Mouse (Mus musculus): ENCODE data around the gene Ntf5. TPM values are rescaled to one million over a fixed set of nuclear protein-coding genes. Genes with fewer than 3 reads are reported as not detected.

Gene Ntf5
- total and polyA plus RNA-seq, 2 experiments from 2014 or later, result not detected

DNA sequence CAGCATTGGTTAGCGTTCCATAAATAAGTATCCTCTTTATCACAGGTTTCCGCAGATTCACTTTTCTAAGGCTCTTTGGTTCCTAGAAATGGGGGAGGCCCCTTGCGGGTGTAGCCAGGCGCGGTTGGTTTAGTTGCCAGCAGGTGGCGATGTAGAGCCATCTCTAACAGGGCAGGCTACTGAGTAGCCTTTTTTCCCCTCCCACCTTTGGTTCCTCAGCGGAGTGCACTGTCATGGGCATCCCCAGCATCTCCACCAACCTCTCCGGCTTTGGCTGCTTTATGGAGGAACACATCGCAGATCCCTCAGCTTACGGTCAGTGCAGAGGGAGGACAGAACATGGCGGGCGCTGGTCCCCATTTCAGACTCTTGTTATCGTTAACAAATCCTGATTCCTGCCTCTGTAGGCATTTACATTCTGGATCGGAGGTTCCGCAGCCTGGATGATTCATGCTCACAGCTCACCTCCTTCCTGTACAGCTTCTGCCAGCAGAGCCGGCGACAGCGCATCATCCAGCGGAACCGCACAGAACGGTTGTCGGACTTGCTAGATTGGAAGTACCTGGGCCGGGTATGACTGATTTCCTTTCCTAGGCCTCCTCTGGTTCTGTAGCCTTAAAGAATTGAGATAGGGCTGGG, 38.0 kb downstream of the Ntf5 start:
- WGBS, result 49% methylated on average over 23 of the region's 23 CpGs
- Histone ChIP-seq H3K27ac (ENCODE audit: low read depth, low read length) (no peak overlapping the region; the same call in 1 of the 2 replicates), H3K27me3 (ENCODE audit: insufficient read depth, low read length) (no peaks in the 10 kb centered on the region), H3K4me2 (ENCODE audit: low read depth, low read length, poor library complexity, severe bottlenecking) (no peak overlapping the region), H3K36me3 (ENCODE audit: insufficient read depth, low read length) (peaks cover 31% of the 10 kb centered on the region), H3K4me1 (ENCODE audit: insufficient read depth, low read length) (no peaks in the 10 kb centered on the region; the same call in 1 of the 2 replicates), H3K9ac (replicated peaks; ENCODE audit: low read length, poor library complexity, severe bottlenecking) (no peak overlapping the region), H3K4me3 (ENCODE audit: low read depth, low read length) (no peak overlapping the region), H3K9me3 (ENCODE audit: low read length) (no peaks in the 10 kb centered on the region)
- peak; percentile 84 for TF ChIP-seq CTCF (IDR thresholded peaks at IDR 0.05)
- peak; percentile 85 for DNase-seq (ENCODE audit: low spot score)
- peak; percentile 45; the same call in 1 of the 2 replicates for ATAC-seq (ENCODE audit: low FRiP score)

DNA sequence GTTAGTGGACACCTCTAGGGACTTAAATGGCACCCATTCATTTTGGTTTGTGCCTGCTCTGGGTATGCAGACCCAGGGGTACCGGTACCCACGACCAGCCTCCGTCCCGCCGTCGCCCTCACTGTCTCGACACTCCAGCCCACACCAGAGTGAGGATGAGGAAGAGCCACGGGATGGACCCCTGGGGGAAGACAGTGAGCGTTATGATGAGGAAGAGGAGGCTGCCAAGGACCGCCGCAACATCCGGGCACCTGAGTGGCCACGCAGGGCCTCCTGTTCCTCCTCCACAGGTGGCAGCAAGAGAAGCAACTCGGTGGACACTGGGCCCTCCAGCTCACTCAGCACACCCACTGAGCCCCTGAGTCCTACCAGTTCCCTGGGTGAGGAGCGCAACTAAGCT, 41.5 kb downstream of the Ntf5 start:
- no peak overlapping the region for H3K27ac ChIP-seq (ENCODE audit: low read depth, low read length)
- TF ChIP-seq CTCF (IDR thresholded peaks at IDR 0.05), result no peak
- no peak overlapping the region for H3K4me2 ChIP-seq (ENCODE audit: low read depth, low read length, poor library complexity, severe bottlenecking)
- ATAC-seq (ENCODE audit: low FRiP score) (no peak), DNase-seq (ENCODE audit: low spot score) (no peak)
- no peaks in the 10 kb centered on the region for H3K27me3 ChIP-seq (ENCODE audit: insufficient read depth, low read length)
- peaks cover 27% of the 10 kb centered on the region for H3K36me3 ChIP-seq (ENCODE audit: insufficient read depth, low read length)
- H3K4me3 ChIP-seq (ENCODE audit: low read depth, low read length), result no peak overlapping the region
- H3K4me1 ChIP-seq (ENCODE audit: insufficient read depth, low read length), result peaks cover 10% of the 10 kb centered on the region
- WGBS, result 88% methylated on average over 15 of the region's 15 CpGs
- H3K9ac ChIP-seq (replicated peaks; ENCODE audit: low read length, poor library complexity, severe bottlenecking), result no peak overlapping the region
- no peaks in the 10 kb centered on the region for H3K9me3 ChIP-seq (ENCODE audit: low read length)

DNA sequence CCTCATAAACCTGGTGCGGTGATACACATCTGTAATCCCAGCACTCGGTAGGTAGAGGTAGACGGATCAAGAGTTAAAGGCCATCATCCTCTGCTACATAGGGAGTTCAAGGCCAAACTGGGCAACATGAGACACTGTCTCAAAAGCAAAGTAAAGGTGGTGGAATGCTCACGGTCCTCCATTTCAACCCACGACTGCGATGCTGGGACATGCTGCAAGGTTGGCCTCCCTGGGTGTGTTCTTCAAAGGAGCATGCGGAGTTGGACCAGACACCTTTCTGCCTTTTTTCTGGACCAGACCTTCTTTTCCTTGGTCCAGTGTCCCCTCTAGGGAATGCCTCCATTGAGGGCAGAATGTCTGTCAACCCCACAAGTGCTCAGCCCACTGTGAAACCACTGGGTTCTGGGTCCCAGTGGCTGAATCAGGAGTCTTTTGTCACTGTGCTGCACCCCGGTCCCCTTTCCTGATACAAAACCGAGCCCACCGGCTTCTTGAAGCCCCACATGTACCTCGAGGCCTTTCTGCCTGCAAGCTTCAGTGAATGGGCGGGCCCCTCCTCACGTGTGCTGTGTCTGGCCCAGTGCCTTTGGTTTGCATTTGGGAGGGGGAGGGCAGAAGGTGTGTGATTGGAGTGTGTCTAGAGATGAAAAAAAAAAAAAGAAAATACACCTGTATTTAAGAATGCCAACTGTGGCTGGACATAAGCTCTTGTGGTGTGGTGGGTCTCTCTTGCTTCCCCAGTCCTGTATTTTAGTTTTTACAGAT, 42.6 kb downstream of the Ntf5 start:
- no peak overlapping the region for H3K27ac ChIP-seq (ENCODE audit: low read depth, low read length)
- no peak overlapping the region; the same call in 1 of the 2 replicates for H3K4me2 ChIP-seq (ENCODE audit: low read depth, low read length, poor library complexity, severe bottlenecking)
- WGBS, result 83% methylated on average over 13 of the region's 13 CpGs
- DNase-seq (ENCODE audit: low spot score), result no peak
- H3K36me3 ChIP-seq (ENCODE audit: insufficient read depth, low read length), result peaks cover 27% of the 10 kb centered on the region
- H3K4me3 ChIP-seq (ENCODE audit: low read depth, low read length), result no peak overlapping the region
- no peak for TF ChIP-seq CTCF (IDR thresholded peaks at IDR 0.05)
- H3K4me1 ChIP-seq (ENCODE audit: insufficient read depth, low read length), result peaks cover 10% of the 10 kb centered on the region
- no peaks in the 10 kb centered on the region for H3K27me3 ChIP-seq (ENCODE audit: insufficient read depth, low read length)
- H3K9ac ChIP-seq (replicated peaks; ENCODE audit: low read length, poor library complexity, severe bottlenecking), result no peak overlapping the region
- ATAC-seq (ENCODE audit: low FRiP score), result no peak
- no peaks in the 10 kb centered on the region for H3K9me3 ChIP-seq (ENCODE audit: low read length)

DNA sequence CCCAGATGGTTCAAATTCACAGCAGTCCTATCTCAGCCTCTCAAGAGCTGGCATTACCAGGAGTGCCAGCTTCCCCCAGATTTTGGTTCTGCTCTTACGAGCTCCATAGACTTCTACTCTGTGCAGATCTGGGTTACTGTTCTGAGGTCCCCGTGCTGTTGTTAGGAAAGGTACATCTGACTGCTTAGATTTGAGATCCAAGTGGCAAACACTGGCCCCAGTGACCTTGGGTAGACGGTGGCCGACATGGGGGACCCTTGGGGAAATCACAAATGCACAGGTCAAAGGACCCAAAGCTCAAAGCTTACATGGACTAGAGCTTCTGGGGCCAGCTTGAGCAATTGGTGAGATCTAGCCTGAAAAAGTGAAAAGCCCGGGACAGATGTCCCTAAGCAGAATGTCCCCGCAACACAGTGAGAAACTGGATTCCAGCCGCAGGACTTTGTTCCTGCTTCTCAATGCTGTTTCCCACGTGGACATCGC, 43.3 kb downstream of the Ntf5 start:
- ATAC-seq (ENCODE audit: low FRiP score) (no peak), DNase-seq (ENCODE audit: low spot score) (no peak)
- Histone ChIP-seq H3K4me1 (ENCODE audit: insufficient read depth, low read length) (peaks cover 10% of the 10 kb centered on the region), H3K9me3 (ENCODE audit: low read length) (no peaks in the 10 kb centered on the region), H3K4me2 (ENCODE audit: low read depth, low read length, poor library complexity, severe bottlenecking) (peak overlapping the region; percentile 74; the same call in 1 of the 2 replicates), H3K27ac (ENCODE audit: low read depth, low read length) (peak overlapping the region; percentile 47; the same call in 1 of the 2 replicates), H3K4me3 (ENCODE audit: low read depth, low read length) (no peak overlapping the region), H3K36me3 (ENCODE audit: insufficient read depth, low read length) (peaks cover 30% of the 10 kb centered on the region), H3K9ac (replicated peaks; ENCODE audit: low read length, poor library complexity, severe bottlenecking) (0 out of 2 replicates have a peak overlapping the region, but pooled peaks have one; percentile 33), H3K27me3 (ENCODE audit: insufficient read depth, low read length) (no peaks in the 10 kb centered on the region)
- TF ChIP-seq CTCF (IDR thresholded peaks at IDR 0.05), result no peak
- WGBS, result 53% methylated on average over 9 of the region's 9 CpGs

DNA sequence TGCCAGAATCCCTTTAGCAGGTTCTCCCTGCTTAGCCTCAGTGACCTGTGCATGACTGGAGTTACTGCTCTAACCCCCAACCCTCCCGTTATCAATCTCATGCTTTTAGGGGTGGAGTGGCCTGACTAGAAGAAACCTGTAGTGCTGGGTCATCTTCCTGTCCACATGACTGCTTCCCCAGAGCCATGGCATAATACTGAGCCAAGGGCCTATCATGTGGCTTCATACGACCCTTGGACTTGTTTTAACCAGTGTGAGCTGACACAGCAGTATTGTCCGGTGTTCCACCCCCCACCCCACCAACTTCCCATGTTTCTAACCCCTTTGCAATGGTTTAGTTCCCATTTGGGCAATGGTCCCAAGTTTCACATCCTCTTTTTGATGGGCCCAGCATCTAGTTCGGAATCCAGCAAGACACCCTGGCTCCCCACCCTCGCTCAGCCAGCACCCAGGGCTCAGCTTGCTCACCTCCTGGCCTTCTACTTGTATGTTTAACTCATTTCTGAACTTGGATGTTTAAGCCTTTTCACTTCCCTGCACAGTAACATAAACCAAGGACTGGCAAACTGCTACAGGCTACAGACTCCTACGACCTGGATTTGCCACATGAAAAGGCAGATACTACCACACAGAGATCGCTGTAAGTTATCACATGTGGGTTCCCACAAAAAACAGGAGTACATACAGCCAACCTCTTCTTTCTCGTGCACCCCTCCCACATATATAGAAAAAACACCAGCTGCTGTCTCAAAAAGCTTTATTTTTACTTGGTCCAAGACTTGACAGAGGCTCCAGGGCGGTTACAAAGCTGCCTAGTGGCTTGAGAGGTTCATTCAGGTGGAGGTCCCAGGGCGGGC, 43.9 kb downstream of the Ntf5 start:
- Histone ChIP-seq H3K36me3 (ENCODE audit: insufficient read depth, low read length) (peaks cover 33% of the 10 kb centered on the region), H3K27ac (ENCODE audit: low read depth, low read length) (peak overlapping the region; percentile 47; the same call in 1 of the 2 replicates), H3K4me2 (ENCODE audit: low read depth, low read length, poor library complexity, severe bottlenecking) (peak overlapping the region; percentile 74), H3K27me3 (ENCODE audit: insufficient read depth, low read length) (no peaks in the 10 kb centered on the region), H3K9ac (replicated peaks; ENCODE audit: low read length, poor library complexity, severe bottlenecking) (peak overlapping the region; percentile 33), H3K9me3 (ENCODE audit: low read length) (no peaks in the 10 kb centered on the region), H3K4me3 (ENCODE audit: low read depth, low read length) (peak overlapping the region; percentile 74), H3K4me1 (ENCODE audit: insufficient read depth, low read length) (peaks cover 10% of the 10 kb centered on the region)
- DNase-seq (ENCODE audit: low spot score), result no peak
- 63% methylated on average over 9 of the region's 10 CpGs for WGBS
- ATAC-seq (ENCODE audit: low FRiP score), result no peak
- TF ChIP-seq CTCF (IDR thresholded peaks at IDR 0.05), result no peak

Data from midbrain, postnatal 0 days (tissue).